Mouse (Mus musculus) neutrophil, adult 65 days (primary cell): ENCODE results near the gene Camta2. TPM values are rescaled to one million over a fixed set of nuclear protein-coding genes. Genes with fewer than 3 reads are reported as not detected.

ENCODE experiments used
- total RNA-seq: library from RNA; stranded (reverse); gene quantifications from 2 replicates; pipeline ENCODE4 v1.2.4, GENCODE M21; 2023

Camta2 gene
- total RNA-seq: 55.4 and 60.4 TPM in 2 replicates

GRCm38 (mm10) chr11:70687601-70688199 is at the start of gene Camta2:
Gene Camta2 (minus strand): TSS chr11:70688105.

GRCm38 (mm10) chr11:70699722-70700556 is 12.0 kb upstream of the Camta2 start, which contains the start of the genes Inca1 and Kif1c:
Gene Inca1 (minus strand): TSS chr11:70700155.
Gene Kif1c (plus strand): TSS chr11:70700548.

GRCm38 (mm10) chr11:70668771-70669505 is 19.0 kb downstream of the Camta2 start, which contains the start of gene Spag7:
Gene Spag7 (minus strand): TSS chr11:70669416.

GRCm38 (mm10) chr11:70656964-70657363 is 30.9 kb downstream of the Camta2 start, which contains the start of gene Eno3:
Gene Eno3 (plus strand): TSS chr11:70657202.

GRCm38 (mm10) chr11:70654198-70654922 is 33.5 kb downstream of the Camta2 start, which contains the start of gene Pfn1:
Gene Pfn1 (minus strand): TSS chr11:70654644.

GRCm38 (mm10) chr11:70646691-70647650 is 40.9 kb downstream of the Camta2 start, which contains the start of the genes Rnf167 and Slc25a11:
Gene Rnf167 (plus strand): TSS chr11:70647235.
Gene Slc25a11 (minus strand): TSS chr11:70647479.

GRCm38 (mm10) chr11:70638714-70639278 is 49.1 kb downstream of the Camta2 start, which contains the start of gene Gp1ba:
Gene Gp1ba (plus strand): TSS chr11:70639122.

Other genes starting within 250 kb of the Camta2 start
- gene Med11, start 236.2 kb downstream of the Camta2 start, total RNA-seq: 24.7 and 31.8 TPM in 2 replicates
- gene Zmynd15, start 228.7 kb downstream of the Camta2 start, total RNA-seq: 0.61 and 0.66 TPM in 2 replicates
- 2.9 and 7.3 TPM in 2 replicates for gene Cxcl16, start 228.1 kb downstream of the Camta2 start, total RNA-seq
- gene Tm4sf5, start 182.9 kb downstream of the Camta2 start, total RNA-seq: not detected in 2 replicates
- not detected in 2 replicates for gene Vmo1, start 173.5 kb downstream of the Camta2 start, total RNA-seq
- gene Gltpd2, start 168.9 kb downstream of the Camta2 start, total RNA-seq: not detected in 2 replicates
- 85.9 and 94.4 TPM in 2 replicates for gene Psmb6, start 162.7 kb downstream of the Camta2 start, total RNA-seq
- not detected in 2 replicates for gene Gm40193, start 155.2 kb downstream of the Camta2 start, total RNA-seq
- 2.0 and 3.3 TPM in 2 replicates for gene Pld2, start 148.0 kb downstream of the Camta2 start, total RNA-seq
- 14.2 and 21.9 TPM in 2 replicates for gene Mink1, start 125.2 kb downstream of the Camta2 start, total RNA-seq
- not detected in 2 replicates for gene 4930544D05Rik, start 72.3 kb downstream of the Camta2 start, total RNA-seq
- 1.0 TPM in 1 of 2 replicates, not detected in the other for gene Chrne, start 68.9 kb downstream of the Camta2 start, total RNA-seq
- gene Gp1ba, start 49.0 kb downstream of the Camta2 start, total RNA-seq: 0.18 and 0.73 TPM in 2 replicates
- 139 and 152 TPM in 2 replicates for gene Rnf167, start 40.9 kb downstream of the Camta2 start, total RNA-seq
- 80.8 and 90.9 TPM in 2 replicates for gene Slc25a11, start 40.6 kb downstream of the Camta2 start, total RNA-seq
- 1,990 and 2,032 TPM in 2 replicates for gene Pfn1, start 33.5 kb downstream of the Camta2 start, total RNA-seq
- gene Eno3, start 30.9 kb downstream of the Camta2 start, total RNA-seq: 4.2 and 6.6 TPM in 2 replicates
- 36.7 and 37.4 TPM in 2 replicates for gene Spag7, start 18.7 kb downstream of the Camta2 start, total RNA-seq
- gene Inca1, start 12.1 kb upstream of the Camta2 start, total RNA-seq: not detected in 2 replicates
- 30.8 and 43.4 TPM in 2 replicates for gene Kif1c, start 12.4 kb upstream of the Camta2 start, total RNA-seq
- gene Zfp3, start 76.1 kb upstream of the Camta2 start, total RNA-seq: 0.25 and 0.28 TPM in 2 replicates
- gene Scimp, start 124.5 kb upstream of the Camta2 start, total RNA-seq: not detected in 2 replicates
- 10.5 and 15.3 TPM in 2 replicates for gene Rabep1, start 156.7 kb upstream of the Camta2 start, total RNA-seq